Mouse (Mus musculus) heart, adult 18-20 months (tissue): ENCODE measurements around the gene Spz1. TPM values are rescaled to one million over a fixed set of nuclear protein-coding genes. Genes with fewer than 3 reads are reported as not detected.

Source experiments
- DNase-seq, 2 experiments: peaks; one replicate each; pipeline ENCODE4 v3.0.0; 2021 to 2022; ENCODE audit warnings: mixed read lengths in 1 of 2
- total RNA-seq, 2 experiments: library from RNA; stranded (reverse); gene quantifications; 2 replicates each; pipeline ENCODE4 v1.2.3; 2021

Spz1 gene
- total RNA-seq, 2 experiments from 2014 or later, result not detected

DNA sequence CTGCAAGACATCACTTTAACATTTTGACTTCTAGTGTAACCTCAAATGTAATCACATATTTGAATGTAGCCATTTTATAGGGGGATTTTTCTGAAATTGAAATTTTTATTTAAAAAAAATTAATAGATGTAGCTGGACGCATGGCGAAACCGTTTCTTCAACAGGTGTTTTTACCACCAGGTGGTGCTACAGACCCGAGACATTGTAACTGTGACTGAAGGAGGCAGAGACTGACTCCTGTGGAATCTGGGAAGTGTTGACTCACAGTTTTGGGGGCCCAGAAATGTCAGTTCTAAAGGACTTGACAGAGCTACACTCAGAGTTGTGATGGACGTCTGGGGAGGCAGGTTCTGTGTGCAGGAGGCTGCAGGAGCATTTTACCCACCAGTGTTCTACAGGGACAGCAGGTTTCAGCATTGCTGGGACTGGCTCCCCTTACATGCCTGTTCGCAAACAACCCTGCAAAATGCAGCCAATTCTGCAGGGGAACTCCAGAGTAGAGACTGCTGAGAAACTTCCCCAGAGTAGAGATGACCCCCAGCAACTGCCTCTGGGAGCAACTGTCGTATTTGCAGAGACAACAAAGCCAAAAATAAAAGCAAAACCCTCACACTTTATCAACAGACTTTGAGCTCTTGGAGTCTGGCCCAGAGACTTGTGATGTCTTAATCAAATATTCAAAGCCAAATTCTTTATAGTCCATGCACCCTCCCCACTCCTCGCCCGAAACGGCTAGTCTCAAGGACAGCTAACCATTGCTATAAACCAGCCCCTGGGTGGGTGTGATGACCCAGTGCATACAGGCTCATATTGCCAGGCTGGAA is 4.5 kb upstream of the Spz1 start:
- DNase-seq, result peak; percentile 72 to 91

DNA sequence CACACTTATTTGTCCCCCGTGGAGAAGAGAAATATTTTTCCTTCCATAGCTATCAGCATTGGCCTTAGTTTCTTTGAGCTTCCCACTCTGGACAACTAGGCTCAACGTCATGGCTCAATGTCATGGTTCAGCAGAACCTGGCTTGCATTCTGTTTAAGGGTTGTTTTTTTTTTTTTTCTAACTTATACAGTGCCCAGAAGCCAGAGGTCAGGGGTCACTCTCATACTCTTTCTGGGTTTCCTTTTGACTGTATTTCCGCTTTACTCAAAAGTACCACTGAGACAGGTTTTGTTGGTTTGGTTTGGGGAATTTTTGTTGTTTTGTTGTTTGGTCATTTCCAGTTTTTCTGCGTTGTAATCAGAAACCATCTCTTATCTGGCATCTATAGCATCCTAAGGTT is 2.2 kb upstream of the Spz1 start:
- no peak for DNase-seq

DNA sequence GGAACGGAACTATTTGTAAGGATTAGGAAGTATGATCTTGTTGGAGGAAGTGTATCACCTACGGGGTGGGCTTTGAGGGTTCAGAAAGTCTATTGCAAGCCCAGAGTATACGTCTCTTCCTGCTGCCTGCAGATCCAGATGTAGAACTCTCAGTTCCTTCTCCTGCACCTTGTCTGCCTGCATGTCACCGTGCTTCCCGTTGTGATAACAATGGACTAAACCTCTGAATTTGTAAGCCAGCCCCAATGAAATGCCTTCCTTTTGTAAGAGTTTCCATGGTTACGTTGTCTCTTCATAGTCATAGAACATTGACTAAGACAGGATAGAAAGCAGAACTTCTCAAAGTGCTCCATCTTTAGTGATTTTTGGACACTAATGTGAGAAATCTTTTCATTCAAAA is 716 bp upstream of the Spz1 start:
- DNase-seq, result no peak

DNA sequence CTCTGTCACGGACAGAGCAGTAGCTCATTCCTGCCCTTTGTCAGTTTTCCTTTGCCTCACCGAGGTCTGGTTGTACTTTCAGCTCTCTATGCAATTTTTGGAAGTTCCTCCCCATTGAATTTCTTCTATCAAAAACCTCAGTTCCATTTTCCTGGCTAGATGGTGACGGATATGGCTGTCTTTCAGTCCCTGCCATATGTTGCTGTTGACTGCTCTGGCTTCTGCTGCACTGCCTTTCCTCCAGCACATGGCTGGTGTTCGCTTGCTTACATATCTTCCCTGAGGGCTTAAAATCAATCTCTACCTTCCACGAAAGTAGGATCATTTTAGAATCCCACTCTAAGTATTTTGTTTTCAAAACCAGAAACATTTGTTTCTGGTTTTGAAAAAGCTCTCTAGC is 16.5 kb downstream of the Spz1 start:
- DNase-seq, result no peak

DNA sequence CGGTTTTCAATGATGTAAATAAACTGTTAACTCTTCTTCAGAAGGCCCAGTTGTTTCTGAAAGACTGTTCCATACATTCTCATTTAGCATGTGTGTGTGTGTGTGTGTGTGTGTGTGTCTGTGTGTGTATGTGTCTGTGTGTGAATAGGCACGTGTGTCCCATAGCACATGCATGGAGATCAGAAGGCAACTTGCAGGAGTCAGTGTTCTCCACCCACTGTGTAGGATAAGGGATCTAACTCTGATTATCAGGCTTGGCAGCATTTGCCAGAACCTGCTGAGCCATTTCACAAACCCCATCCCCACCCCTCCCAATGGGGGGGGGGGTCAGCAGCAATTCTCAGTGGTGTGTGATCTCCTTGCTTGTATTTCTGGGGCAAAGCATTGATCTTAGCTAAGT is 18.7 kb downstream of the Spz1 start:
- DNase-seq, result no peak

DNA sequence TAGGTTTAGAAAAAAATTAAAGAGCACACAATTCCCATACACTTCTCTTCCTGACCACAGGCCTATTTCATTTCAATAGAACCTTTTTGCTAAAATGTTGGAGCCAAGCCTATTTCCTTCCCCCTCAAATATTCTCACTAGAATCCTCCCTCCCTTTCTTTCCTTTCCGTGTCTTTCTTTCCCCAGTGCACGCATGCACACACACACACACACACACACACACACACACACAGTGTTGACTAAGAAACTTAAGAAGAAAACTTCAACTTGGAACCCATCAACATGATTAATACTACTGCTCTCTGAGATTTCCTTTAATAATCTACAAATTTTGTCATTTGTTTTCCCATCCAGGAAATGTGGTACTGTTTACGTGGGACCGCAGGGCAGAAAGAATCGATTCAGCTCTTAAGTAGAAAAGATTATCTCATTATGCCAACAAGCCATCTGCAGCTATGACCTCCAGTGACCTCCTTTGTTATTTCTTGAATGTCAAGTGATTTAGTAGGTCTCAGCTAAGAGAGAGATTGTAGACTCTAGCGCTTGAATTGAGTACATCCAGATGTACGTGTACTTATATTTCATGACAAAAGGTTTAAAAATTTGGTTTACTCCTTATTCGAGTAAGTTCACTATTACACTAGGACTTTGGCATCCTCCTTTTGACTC is 19.4 kb downstream of the Spz1 start:
- DNase-seq, result no peak

DNA sequence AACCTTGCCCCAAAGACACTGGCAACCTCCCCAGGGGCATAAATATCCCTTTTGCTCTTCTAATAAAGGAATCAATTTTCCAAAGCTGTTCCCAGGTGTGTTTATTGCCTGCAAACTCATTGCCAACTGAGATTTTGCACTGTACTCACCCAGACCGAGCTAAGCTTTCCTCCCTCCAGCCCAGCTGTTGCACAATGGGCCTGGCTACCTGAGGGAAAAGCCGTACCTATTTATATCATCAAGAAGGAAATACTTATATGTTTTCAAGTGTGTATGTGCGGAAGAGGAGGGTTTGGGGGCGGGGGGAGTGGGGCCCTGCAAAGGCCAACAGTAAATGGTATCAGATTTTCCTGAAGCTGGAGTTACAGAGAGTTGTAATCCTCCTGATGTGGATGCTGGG is 28.9 kb downstream of the Spz1 start:
- DNase-seq, result no peak

DNA sequence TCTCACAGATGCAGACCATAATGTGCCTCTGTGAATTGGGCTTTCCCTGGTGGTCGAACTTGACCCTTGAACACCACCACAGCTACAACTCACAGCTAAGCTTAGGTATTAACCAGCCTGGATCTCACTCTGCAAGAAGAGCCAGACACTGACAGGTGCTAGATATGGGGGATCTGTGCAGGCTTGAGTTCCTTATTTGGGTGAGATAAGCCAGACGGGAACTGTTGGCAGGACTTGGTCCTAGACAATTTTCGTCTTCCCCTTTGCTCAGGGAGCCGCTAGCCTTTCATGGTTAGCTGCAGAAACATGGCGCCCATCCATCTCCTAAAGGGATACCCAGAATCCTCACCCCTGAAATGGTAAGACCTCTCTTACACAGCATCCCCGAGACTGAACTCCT is 35.0 kb downstream of the Spz1 start:
- no peak for DNase-seq

DNA sequence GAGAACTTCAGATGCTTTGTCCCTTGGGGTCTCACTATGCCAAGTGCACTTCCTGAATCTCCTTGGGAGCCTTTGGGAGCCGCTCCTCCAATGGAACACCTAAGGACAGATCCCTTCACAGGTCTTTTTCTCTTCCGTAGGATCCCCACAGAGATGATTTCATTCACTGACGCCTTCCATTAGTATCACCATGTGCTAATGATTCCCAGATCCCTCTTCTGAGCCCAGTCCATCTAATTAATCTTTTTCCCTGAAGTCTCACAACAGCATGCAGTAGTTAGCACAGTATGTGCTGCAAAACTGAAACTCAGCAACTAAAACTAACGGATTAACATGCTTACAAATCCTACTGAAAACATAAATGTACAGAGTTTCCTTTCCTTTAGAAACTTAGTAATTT is 36.8 kb downstream of the Spz1 start:
- DNase-seq, result no peak

DNA sequence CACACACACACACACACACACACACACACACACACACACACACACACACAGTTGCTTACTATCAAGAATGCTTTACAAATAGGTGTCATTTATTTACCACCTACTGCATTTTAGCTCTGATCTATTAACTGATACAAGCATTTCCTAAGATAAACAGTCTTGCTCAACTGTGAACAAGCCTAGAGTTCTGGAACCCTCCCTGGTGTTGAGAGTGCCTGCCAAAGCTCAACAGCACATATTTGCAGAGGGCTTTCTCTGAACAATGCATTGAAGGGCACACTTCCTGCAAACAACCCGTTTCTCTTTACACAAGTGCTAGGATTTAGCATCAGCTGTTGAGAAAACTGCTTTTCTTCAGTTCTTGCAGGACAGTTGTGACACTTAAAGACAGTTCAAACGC is 42.2 kb downstream of the Spz1 start:
- DNase-seq, result no peak

DNA sequence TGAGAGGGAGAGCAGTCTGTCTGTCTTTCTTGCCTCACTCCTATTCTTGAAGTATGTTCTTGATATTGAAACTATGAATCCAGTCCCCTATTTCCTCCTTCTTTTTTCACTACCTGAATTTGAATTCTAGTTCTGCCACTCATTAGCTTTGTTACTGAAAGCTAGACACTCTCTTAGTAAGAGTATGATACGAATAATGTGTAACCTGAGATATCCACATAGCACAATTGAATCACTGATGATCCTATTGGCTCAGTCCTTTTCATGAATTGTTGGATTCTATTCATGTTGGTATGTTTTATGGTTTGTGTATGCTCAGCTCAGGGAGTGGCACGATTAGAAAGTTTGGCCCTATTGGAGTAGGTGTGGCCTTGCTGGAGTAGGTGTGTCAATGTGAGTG is 43.8 kb downstream of the Spz1 start:
- no peak for DNase-seq

DNA sequence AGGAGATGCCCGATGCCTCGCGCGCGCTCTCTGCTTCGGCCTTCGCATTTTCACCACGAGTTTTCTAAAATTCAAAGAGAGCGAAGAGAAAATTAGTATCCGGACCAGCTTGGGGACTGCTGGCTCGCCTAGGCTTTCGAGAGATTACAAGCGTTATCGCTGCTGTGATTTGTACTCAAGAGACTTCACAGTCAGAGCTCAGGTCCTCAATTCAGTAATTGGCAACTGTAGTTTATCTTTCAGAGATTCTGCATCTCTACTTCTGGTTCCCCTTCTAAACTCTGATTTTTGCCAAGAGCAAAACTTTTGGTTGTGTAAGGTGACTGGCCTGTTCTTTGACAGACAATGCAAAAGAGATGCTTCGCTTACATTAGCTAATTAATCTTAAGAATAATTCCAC is 44.7 kb downstream of the Spz1 start:
- DNase-seq, result no peak

DNA sequence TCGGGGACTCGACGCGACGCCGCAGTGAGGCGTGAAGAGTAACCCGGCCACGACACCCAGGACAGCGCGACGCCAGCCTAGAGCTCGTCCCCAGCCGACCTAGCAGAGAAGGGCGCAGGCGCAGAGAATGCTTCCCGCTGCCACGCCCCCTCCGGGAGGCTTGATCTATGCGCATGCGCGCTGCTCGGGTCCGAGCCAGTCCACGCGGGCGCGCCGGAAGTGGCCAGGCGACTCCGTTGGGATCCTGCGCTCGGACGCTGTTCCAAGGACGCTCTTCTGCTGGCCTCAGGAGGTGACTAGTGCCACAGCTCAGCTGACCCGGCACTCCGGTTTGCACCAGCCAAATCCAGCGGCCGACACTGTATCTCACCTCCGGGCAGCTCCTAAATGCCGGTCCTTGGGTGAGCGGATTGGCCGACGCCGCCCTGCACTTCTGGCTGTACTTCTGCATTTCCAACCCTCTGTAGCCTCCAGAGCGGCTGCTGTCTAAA is 45.2 kb downstream of the Spz1 start, which contains the start of gene Zfyve16:
TSS of gene Zfyve16 (minus strand) at position 148 of the 491 bp plus-strand sequence.
- DNase-seq, result peak; percentile 98 to 99

DNA sequence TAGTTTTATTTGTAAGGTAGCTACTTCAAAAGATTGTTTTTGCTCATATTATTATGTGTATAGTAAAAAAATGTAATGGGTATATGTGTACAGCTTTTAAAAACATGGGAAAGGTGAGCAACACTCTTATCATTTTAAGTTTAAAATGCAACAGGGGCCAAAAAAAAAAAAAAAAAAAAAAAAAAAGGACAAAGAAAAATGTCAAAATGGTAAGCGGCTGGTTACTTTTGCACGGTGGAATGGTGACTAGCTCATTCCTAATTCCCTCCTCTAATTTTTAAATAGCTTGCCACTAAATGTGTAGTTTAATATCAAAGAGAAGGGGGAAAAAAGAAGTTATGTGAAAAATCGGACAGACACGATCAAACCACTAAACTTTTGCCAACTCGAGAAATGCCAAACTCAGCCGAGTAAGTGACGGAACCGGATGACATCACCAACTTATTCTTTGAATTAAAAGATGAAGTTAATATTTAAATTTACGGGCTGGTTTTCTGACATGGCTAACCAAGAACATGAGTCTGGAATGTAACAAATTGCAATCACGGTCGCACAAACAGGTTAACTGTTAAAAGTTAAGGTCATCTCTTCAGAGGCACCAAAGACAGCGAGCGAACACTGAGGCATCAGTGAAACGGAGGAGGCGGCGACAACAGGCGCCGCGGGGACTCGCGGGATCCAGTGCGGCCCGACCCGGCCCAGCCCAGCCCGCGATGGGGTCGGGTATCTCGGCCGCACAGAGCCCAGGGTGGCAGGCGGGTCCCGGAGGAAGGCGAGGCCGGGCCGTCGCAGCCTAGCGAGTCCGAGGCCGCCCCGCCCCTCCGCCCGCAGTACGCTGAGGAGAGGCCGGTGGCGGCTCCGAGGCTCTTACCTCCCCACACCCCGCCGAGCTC is 45.9 kb downstream of the Spz1 start:
- no peak for DNase-seq

Other genes with a start within 250 kb of the Spz1 start
- gene Dhfr, start 221.4 kb downstream of the Spz1 start, total RNA-seq, result 1 to 10 TPM in 1 of 2 experiments, under 1 TPM in 1; 0.77 to 1.2 TPM
- 10 to 100 TPM in 1 of 2 experiments, 1 to 10 TPM in 1; 8.6 to 10.5 TPM for gene Msh3, start 221.2 kb downstream of the Spz1 start, total RNA-seq
- not detected for gene Ankrd34b, start 150.3 kb downstream of the Spz1 start, total RNA-seq
- gene Fam151b, start 92.2 kb downstream of the Spz1 start, total RNA-seq, result 1 to 10 TPM; 1.3 to 1.5 TPM
- gene Zfyve16, start 45.3 kb downstream of the Spz1 start, total RNA-seq, result 10 to 100 TPM; 13.7 to 14.9 TPM
- gene Serinc5, start 34.9 kb upstream of the Spz1 start, total RNA-seq, result 10 to 100 TPM; 10.2 to 12.4 TPM
- gene Thbs4, start 218.6 kb upstream of the Spz1 start, total RNA-seq, result 1 to 10 TPM; 4.5 to 5.3 TPM